Mouse (Mus musculus) adrenal gland, postnatal 4 days (tissue): ENCODE data around the gene Tbl1xr1. TPM values are rescaled to one million over a fixed set of nuclear protein-coding genes. Genes with fewer than 3 reads are reported as not detected.
A peak's percentile ranks its signal among the peaks of the same experiment; 100 is the strongest.

ENCODE experiments used
- DNase-seq, 2 experiments: peaks; one replicate each; pipeline ENCODE4 v3.0.0; 2021 to 2022; ENCODE audit warnings: low spot score in 2 of 2, mixed read lengths in 2 of 2
- total RNA-seq, 2 experiments: library from RNA; stranded (reverse); gene quantifications; 2 replicates each; pipeline ENCODE4 v1.2.3; 2021

Tbl1xr1 gene
- total RNA-seq, 2 experiments from 2014 or later: 73.7 to 99.3 TPM

GRCm38 (mm10) chr3:22140111-22140658 lies 63.7 kb downstream of the Tbl1xr1 start:
- DNase-seq: no peak

- no peak for DNase-seq
These were observed 65.7 kb downstream of the Tbl1xr1 start for GRCm38 (mm10) chr3:22141984-22142719.

- DNase-seq: peak in 1 of 2 experiments; percentile 27
These were observed 66.6 kb downstream of the Tbl1xr1 start for GRCm38 (mm10) chr3:22142846-22143641.

GRCm38 (mm10) chr3:22144255-22144654 lies 67.8 kb downstream of the Tbl1xr1 start:
- no peak for DNase-seq

GRCm38 (mm10) chr3:22147433-22147927 lies 71.0 kb downstream of the Tbl1xr1 start:
- DNase-seq: no peak

GRCm38 (mm10) chr3:22148306-22148932 lies 72.0 kb downstream of the Tbl1xr1 start:
- no peak for DNase-seq

- no peak for DNase-seq
These were observed 74.5 kb downstream of the Tbl1xr1 start for GRCm38 (mm10) chr3:22150872-22151530.

- no peak for DNase-seq
These were observed 76.3 kb downstream of the Tbl1xr1 start for GRCm38 (mm10) chr3:22152773-22153172.

GRCm38 (mm10) chr3:22154522-22154921 lies 78.1 kb downstream of the Tbl1xr1 start:
- DNase-seq: no peak

- no peak for DNase-seq
These were observed 79.9 kb downstream of the Tbl1xr1 start for GRCm38 (mm10) chr3:22156397-22156796.

GRCm38 (mm10) chr3:22162948-22163347 lies 86.5 kb downstream of the Tbl1xr1 start:
- DNase-seq: no peak

GRCm38 (mm10) chr3:22167856-22168255 lies 91.4 kb downstream of the Tbl1xr1 start:
- DNase-seq: no peak

GRCm38 (mm10) chr3:22168432-22168831 lies 92.0 kb downstream of the Tbl1xr1 start:
- no peak for DNase-seq

GRCm38 (mm10) chr3:22171526-22171925 lies 95.1 kb downstream of the Tbl1xr1 start:
- no peak for DNase-seq

GRCm38 (mm10) chr3:22172410-22172809 lies 96.0 kb downstream of the Tbl1xr1 start:
- DNase-seq: no peak

GRCm38 (mm10) chr3:22173171-22173570 lies 96.7 kb downstream of the Tbl1xr1 start:
- DNase-seq: no peak

- DNase-seq: no peak
These were observed 97.8 kb downstream of the Tbl1xr1 start for GRCm38 (mm10) chr3:22174232-22174631.

GRCm38 (mm10) chr3:22180076-22180475 lies 103.6 kb downstream of the Tbl1xr1 start:
- no peak for DNase-seq

- no peak for DNase-seq
These were observed 104.6 kb downstream of the Tbl1xr1 start for GRCm38 (mm10) chr3:22181026-22181425.

GRCm38 (mm10) chr3:22185265-22185664 lies 108.8 kb downstream of the Tbl1xr1 start:
- no peak for DNase-seq

- no peak for DNase-seq
These were observed 114.0 kb downstream of the Tbl1xr1 start for GRCm38 (mm10) chr3:22190498-22190897.
